Mouse (Mus musculus): ENCODE results near the gene Kif14.
"Not testable (repeated sequence)": the region's sequence is repeated elsewhere in the genome, so short reads cannot be mapped to it uniquely, and the experiment has no call there.

Gene Kif14

DNA sequence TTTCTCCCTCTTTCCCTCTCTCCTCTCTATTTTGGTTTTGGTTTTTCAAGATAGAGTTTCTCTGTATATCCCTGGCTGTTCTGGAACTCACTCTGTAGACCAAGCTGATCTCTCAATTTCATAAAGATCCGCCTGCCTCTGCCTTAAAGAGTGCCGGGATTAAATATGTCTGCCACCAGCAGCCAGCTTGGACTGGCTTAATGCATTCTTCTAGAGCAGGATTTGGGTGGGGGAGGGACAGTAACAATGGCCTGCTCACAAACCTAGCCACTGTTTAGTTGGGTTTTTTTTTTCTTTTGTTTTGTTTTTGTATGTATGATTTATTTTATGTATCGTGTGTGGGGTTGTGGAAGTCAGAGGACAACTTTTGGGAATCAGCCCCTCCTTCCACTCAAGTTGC, 88.5 kb downstream of the Kif14 start:
- in situ Hi-C loops (cut with MboI, MseI), result loop anchor here (5.0 kb wide), 2 partner anchors 183 to 328 kb away; no protein-coding TSS in a partner anchor

DNA sequence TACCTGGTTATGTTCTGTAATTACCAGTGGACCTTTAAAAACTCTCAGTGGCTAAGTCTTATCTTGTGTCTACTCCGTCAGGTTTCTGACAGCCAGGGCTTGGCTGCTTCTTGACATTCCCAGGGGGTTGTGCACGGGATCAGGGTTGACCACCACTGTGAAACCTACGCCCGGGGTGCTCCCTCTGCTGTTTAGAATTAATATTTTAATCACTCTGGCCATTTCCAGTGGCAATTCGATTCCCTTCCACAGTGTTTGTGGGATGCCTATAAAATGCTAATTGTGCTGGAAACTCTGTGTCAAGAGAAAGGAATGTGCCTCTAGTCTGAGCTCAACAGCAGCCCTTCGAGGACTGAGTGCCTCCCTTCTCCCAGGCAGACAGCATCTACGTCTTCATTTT, 89.7 kb downstream of the Kif14 start:
- in situ Hi-C loops (cut with MboI, MseI), result no loop called here

DNA sequence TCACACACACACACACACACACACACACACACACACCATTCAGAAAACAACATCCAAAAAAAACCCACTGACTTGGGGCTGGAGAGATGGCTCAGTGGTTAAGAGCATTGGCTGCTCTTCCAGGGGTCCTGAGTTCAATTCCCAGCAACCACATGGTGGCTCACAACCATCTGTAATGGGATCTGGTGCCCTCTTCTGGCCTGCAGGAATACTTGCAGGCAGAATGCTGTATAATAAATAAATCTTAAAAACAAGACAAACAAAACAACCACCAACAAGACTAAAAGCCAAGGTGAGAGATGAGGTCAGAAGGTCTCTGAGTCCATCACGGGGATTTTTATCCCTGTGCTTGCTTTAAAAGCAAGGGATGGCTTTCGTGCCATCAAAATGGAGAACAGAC, 90.5 kb downstream of the Kif14 start:
- in situ Hi-C loops (cut with MboI, MseI), result not testable (repeated sequence)

DNA sequence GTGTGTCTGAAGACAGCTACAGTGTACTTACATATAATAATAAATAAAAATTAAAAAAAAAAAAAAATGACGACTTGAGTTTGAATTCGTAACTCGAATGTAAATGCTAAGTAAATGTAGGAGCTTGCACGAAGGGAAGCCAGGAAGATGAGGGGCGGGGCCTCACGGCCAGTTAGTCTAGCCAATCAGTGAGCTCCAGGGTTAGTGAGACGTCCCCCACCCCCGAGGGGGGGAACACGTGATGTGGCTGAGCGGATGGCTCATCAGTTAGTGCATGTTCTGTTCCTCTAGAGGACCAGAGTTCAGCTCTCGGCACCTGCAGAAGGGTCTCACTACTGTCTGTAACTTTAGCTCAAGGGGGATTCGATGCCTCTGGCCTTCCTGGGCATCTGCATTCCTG, 91.3 kb downstream of the Kif14 start:
- in situ Hi-C loops (cut with MboI, MseI), result no loop called here

DNA sequence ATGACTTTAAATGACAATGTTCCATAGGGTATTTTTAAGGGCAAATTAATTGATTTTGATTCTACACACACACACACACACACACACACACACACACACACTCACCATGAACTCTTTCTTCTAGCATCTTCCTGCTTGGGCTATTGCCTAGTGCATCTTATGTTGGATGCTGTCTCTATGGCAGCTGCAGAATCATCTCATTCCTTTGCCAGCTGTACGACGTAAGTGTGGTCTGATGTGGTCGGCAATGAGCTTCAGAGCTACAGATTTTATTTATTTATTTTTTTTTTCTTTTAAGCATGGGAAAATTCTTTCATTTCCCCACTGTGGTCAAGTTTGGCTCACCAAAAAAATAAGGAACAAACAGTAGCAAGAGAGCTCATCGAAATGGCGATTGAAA, 92.6 kb downstream of the Kif14 start:
- in situ Hi-C loops (cut with MboI, MseI), result no loop called here

DNA sequence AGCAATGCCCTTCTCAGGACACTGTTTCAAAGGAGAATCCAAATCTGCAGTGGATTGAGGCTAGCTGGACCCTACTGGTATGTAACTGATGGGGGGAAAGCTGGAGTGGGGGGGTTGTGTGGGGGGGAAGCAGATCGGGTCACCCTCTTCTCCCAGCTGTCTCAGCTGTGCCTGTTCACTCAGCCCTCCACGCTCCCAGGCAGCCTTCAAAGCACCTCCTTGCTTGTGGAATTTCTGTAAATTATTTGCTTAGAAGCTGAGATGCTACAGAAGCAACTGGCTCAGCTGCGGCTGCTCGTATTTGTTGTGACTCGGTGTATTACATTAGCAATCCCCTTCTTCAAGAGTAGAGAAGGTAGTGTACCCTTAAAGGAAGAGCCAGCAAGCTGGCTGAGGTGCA, 93.1 kb downstream of the Kif14 start:
- in situ Hi-C loops (cut with MboI, MseI), result no loop called here

DNA sequence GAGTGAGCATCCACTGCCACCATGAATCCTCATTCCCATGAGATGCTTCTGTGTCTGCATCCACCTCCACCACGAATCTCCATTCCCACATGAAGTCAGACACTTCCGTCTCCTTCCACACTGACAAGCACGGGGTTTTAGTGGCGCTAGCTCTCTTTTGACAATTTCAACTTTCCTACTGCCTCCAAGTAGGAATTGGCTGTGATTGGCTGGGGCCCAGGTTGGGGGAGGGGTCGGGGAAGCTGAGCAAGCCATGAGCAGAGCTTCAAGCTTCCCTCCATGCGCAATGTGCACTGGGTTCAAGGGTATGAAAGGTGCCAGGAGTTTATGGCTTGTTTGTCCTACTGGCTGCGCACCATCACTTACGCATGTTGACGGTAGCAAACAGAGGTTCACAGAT, 93.6 kb downstream of the Kif14 start:
- in situ Hi-C loops (cut with MboI, MseI), result no loop called here

DNA sequence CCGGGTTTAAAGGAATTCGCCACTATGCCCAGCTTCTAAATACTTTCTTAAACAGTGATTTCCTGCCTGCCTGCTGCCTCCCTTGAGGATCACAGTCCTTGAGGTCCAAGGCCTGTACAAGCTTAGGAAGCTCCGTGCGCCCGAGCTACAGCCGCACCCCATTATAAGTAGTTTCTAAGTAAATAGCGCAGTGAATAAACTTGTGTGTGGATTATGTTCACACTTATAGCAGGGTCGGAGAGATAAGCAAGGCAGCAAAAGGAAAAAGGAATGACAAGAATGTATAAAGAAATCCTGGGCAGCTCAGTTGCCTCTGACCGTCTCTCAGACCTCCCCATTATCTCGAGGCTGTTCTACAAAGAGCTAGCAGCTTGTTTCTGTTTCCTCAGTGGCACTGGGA, 95.7 kb downstream of the Kif14 start:
- in situ Hi-C loops (cut with MboI, MseI), result no loop called here

DNA sequence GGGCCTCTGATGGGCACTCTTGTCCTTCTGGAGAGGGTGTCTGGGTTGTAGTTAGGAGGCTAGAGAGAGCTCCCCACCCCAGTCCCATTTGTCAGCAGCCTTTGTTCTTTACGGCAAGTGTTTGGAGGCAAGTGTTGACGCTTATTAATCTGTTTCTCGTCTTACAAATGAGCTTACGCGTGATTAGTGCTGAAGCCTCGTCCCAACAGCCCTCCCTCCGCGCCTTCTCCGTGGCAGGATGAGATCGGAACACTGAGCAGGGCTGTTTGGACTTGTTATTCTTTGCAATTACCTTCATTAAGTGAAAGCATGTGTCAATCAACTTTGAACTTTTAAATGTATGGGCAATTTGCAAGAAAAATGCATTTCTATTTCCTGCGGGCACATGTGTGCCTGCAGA, 97.0 kb downstream of the Kif14 start:
- in situ Hi-C loops (cut with MboI, MseI), result no loop called here

DNA sequence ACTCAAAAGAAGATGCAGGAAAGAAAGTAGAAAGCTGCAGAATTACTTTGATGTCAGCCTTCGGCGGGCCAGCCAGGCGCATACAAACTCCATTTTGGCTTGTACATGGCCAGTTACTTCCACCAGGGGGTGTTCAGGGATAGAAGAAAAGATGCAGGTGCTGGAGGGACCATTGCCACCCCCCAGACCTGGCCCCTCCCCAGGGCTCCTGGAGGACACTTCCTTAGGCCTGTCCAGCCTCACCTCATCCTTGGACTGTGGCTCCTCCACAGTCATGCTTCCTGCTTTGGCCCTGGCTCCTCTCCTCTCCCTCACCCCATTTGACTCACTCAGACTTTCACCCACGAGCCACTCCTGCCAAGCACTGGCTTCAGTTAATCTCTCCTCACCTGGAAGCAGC, 98.8 kb downstream of the Kif14 start:
- in situ Hi-C loops (cut with MboI, MseI), result no loop called here

DNA sequence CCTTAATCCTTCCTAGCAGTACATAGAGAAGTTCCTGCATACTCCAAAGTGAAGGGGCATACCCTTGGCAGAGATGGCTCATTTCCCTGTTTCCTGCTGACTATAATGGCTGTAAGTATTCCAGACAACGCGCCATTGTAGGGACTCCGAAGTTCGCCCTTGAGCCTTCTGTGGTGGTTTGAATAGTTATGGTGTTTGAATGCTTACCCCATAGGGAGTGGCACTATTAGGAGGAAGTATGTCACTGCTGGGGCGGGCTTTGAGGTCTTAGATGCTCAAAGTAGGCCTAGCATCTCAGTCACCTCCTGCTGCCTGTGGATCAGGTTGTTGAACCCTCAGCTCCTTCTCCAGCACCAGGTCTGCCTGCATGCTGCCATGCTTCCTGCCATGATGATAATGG, 100.2 kb downstream of the Kif14 start:
- in situ Hi-C loops (cut with MboI, MseI), result no loop called here

DNA sequence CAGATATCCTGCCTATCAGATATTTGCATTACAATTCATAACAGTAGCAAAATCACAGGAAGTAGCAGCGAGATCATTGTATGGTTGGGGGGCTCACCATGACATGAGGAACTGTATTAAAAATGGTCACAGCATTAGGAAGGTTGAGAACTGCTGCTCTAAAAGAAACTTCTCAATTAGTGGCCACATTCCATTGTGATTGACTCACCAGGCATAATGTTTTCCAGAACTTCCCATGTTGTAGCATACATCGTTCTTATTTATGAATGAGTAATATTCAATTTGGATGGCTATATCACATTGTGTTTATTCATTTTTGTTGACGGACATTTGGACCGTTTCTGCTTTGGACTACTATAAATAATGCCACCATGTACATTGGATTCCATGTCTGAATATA, 101.5 kb downstream of the Kif14 start:
- in situ Hi-C loops (cut with MboI, MseI), result no loop called here

DNA sequence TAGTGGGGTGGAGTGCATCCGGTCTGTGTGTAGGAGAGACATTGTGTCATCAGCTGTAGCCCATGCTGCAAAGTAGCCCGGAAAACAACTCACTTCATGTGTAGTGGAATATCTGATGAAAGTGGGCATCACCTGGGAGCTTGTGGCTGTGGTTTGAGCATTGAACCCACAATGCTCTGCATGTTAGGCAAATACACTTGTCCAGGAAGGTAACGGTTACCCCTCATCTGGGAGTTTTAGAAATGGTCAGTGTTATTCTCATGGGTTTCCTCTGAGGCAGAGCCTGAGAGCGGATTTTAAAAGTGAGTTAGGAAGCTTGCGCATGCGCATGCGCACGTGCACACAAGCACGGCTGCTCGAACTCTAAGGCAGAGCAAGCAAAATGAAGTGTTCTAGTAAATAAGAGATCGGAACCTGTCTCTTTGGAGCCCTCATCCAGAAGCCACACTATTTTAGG, 102.6 kb downstream of the Kif14 start:
- in situ Hi-C loops (cut with MboI, MseI), result no loop called here

DNA sequence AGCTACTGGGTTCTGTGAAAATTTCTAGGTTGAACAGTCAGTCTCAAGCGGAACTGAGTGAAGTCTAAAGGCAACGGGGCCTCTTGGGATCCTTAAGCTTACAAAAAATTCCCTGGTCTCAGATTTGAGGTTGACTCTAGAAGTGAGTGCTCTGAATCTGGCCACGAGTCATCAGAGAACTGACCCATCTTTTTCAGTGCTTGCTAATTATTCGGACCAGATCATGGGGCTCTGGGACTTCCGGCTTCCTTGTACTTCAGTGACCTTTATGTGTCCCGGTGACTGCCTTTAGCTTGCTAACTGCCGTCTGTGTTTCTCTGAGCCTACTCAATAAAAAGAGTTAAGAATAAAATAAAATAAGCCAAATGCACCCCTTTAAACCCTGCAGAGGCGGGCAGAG, 103.1 kb downstream of the Kif14 start:
- in situ Hi-C loops (cut with MboI, MseI), result no loop called here

DNA sequence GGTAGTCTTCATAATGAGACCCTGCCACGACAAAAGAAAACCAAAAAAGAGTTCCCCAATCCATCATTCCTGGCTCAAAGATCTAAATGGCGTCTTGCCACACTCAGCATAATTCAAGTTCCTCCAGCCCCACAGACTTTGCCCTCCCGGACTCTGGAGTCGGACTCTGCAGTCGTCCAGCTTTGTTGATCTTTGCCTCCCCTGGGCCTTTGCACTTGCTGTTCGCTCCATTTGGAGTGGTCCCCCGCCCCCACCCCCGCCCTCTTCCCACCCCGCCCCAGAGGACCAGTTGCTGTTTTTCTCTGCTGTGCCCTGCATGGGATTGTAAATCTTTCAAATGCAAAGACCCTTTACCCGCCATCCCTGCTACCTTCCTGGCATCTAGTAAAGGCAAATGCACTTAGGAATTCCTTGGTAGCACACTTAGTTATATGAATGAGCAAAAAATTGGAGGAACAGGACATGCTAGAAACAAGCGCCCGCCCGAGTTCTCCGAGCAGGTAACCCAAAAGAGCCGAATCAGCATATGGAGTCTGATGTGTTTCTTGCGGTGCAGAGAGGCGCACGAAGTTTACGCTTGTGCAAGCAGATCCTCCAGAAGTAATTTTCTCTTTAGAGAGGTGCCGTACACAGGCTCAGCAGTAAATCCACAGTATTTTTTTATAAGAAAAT, 103.6 kb downstream of the Kif14 start:
- in situ Hi-C loops (cut with MboI, MseI), result no loop called here

DNA sequence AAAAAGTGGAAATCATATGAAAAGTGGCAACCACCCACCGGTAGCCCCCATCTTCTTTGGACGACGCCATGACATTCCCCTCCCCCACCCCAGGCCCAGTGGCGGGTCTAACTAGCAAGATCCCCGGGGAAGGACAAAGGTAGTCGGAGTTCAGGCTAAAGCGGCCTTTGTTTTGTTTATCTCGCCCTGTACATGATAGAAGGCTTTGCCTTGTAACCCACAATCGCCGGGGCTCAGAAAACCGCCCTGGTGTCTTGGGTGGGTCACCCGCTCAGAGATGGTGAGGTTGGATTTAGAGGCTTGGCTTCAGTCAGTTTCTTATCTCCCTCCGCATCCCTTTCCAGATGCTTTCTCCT, 104.1 kb downstream of the Kif14 start:
- in situ Hi-C loops (cut with MboI, MseI), result no loop called here

DNA sequence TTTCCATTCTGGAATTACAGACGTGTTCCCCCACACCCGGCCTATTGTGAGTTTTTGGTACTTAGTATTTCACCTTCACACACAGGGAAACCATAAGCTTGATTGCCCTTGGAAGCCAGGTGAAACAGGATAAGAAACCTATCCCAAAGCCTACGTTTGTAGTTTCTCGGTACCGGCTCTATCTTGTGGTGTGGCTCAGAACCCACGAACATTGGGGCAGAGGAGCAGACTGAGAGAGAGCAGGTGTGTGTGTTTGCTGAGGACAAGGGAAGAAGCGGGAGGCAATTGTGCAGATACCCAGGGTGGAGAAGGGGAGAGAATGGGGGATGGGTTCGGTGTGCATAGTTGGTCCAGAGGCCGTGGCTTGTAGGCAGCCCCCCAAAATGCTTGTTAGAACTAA, 104.8 kb downstream of the Kif14 start:
- in situ Hi-C loops (cut with MboI, MseI), result no loop called here

DNA sequence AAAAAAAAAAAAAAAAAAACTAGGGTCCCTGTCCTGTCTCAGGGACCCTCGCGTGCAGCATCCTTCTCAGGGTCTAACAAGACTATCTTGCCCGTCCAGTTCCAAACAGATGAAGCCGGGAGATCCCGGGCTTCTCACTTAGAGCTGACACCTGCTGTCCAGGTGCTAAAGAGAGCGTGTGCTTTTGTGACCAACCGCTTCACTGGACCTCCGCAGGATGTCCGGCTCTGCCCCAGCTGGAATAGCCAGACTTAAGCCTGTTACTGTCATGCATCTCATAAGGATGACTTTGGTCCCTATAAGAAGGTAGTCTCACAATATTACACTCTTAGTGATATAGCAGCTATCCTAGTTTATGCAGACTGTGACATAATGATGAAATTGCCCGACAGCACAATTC, 105.4 kb downstream of the Kif14 start:
- in situ Hi-C loops (cut with MboI, MseI), result no loop called here

DNA sequence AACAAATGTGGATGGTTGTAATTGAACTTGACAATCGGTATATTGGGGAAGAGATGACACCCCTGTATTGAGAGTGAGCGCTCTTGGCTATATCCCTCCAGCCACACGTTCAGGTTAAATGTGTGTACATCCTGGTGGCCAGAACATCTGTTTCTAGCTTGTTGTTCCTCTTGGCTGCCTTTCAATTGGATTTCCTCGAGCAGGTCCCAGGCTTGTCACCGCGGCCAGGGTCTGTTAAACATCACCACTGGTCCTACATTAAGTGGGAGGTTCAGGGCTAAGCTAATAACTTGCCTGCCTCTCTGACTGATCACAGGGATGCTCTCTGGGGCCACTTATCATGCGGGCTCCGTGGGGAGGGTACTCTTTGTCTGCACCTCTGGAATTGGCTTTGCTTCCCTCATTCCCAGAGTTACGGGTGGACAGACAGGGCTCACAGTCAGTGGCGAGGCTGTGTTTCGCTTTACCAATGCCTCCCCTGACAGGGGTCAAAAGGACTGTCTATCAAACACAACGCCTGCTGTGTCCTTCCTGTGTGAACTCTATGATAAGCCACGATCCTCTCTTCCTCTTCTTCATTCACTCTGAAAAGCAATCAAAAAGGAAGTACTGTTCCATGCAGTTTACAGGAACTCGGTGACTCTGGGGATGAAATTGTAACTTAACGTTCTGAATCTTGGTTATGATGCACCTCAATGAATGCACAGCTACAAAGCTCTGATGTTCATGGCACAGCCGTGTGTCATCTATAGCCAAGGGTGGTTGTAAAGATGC, 111.9 kb downstream of the Kif14 start:
- in situ Hi-C loops (cut with MboI, MseI), result no loop called here

DNA sequence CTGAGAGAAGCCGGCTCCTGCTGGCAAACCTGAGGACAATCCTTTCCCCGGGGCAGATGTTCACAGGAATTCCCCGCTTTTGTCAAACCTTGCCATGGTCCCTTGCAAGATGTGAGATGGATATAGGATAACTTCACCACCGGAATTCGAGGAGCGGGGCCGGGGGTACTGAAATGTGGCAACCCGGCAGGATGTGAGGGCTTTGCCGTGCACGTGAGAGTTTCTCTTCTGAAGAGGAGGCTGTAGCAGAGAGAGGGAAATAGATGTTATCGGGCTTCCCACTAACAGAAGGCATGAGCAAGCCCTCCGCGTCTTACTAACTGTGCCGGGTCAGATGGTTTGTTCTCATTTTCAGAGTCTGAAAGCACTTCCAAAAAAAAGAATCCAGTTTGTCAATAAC, 113.2 kb downstream of the Kif14 start:
- in situ Hi-C loops (cut with MboI, MseI), result no loop called here

DNA sequence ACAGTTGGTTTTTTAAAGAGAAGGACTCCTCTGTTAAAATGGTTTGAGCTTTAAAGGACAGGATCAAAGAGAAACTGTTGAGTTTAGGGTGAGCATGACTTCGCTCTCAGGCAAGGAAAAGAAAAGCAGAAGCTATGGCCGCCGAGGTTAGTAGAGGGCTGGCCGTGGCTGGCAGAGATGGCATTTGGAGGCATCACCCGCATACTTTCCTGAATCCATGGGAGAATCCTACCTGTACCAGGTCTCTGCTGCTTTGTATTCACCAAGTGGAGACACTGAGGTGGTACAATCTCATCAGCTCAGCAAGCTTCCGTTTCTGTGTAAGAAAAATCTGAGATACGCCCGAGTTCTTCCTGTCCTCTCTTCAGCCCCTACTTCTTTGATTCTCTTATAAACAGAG, 114.1 kb downstream of the Kif14 start:
- in situ Hi-C loops (cut with MboI, MseI), result loop anchor here (10.0 kb wide), 1 partner anchor 895 kb away; no protein-coding TSS in a partner anchor
